Mouse (Mus musculus): ENCODE results near the gene Cdh6. TPM values are rescaled to one million over a fixed set of nuclear protein-coding genes. Genes with fewer than 3 reads are reported as not detected.

Cdh6 gene
- polyA plus RNA-seq, 1 experiment from 2014 or later, result 11.4 TPM

- no peak overlapping the region for H3K4me2 ChIP-seq (ENCODE audit: low read length)
- H3K9ac ChIP-seq (replicated peaks; ENCODE audit: low read length), result no peak overlapping the region
- DNase-seq, result no peak
- WGBS, result 21% methylated on average over 1 of the region's 1 CpGs
- H3K4me3 ChIP-seq (replicated peaks; ENCODE audit: low read depth, low read length), result no peak overlapping the region
- H3K9me3 ChIP-seq (ENCODE audit: control insufficient read depth, low read length), result no peaks in the 10 kb centered on the region
- no peak overlapping the region for H3K27ac ChIP-seq (replicated peaks; ENCODE audit: low read depth, low read length)
- no peaks in the 10 kb centered on the region for H3K4me1 ChIP-seq (ENCODE audit: control insufficient read depth, insufficient read depth, low read length)
- H3K27me3 ChIP-seq (ENCODE audit: control insufficient read depth, insufficient read depth, low read length), result no peaks in the 10 kb centered on the region
- no peak for ATAC-seq (ENCODE audit: low FRiP score, low TSS enrichment)
- no peaks in the 10 kb centered on the region for H3K36me3 ChIP-seq (ENCODE audit: control insufficient read depth, insufficient read depth, low read length)
Measured at GRCm38 (mm10) chr15:13196237-13196636, 22.8 kb upstream of the Cdh6 start.

GRCm38 (mm10) chr15:13194048-13194447, 20.6 kb upstream of the Cdh6 start:
- Histone ChIP-seq H3K9ac (replicated peaks; ENCODE audit: low read length) (no peak overlapping the region), H3K36me3 (ENCODE audit: control insufficient read depth, insufficient read depth, low read length) (no peaks in the 10 kb centered on the region), H3K9me3 (ENCODE audit: control insufficient read depth, low read length) (no peaks in the 10 kb centered on the region), H3K4me1 (ENCODE audit: control insufficient read depth, insufficient read depth, low read length) (no peaks in the 10 kb centered on the region), H3K27ac (replicated peaks; ENCODE audit: low read depth, low read length) (no peak overlapping the region), H3K4me2 (ENCODE audit: low read length) (no peak overlapping the region), H3K27me3 (ENCODE audit: control insufficient read depth, insufficient read depth, low read length) (no peaks in the 10 kb centered on the region), H3K4me3 (replicated peaks; ENCODE audit: low read depth, low read length) (no peak overlapping the region)
- 0 out of 2 replicates have a peak, but pooled peaks have one; percentile 17 for ATAC-seq (ENCODE audit: low FRiP score, low TSS enrichment)
- no peak for DNase-seq

- DNase-seq (no peak), ATAC-seq (ENCODE audit: low FRiP score, low TSS enrichment) (no peak)
- no peak overlapping the region for H3K4me3 ChIP-seq (replicated peaks; ENCODE audit: low read depth, low read length)
- no peaks in the 10 kb centered on the region for H3K9me3 ChIP-seq (ENCODE audit: control insufficient read depth, low read length)
- WGBS, result 76% methylated on average over 11 of the region's 11 CpGs
- H3K4me2 ChIP-seq (ENCODE audit: low read length), result no peak overlapping the region
- no peak overlapping the region for H3K27ac ChIP-seq (replicated peaks; ENCODE audit: low read depth, low read length)
- H3K27me3 ChIP-seq (ENCODE audit: control insufficient read depth, insufficient read depth, low read length), result no peaks in the 10 kb centered on the region
- H3K4me1 ChIP-seq (ENCODE audit: control insufficient read depth, insufficient read depth, low read length), result no peaks in the 10 kb centered on the region
- H3K36me3 ChIP-seq (ENCODE audit: control insufficient read depth, insufficient read depth, low read length), result no peaks in the 10 kb centered on the region
- no peak overlapping the region for H3K9ac ChIP-seq (replicated peaks; ENCODE audit: low read length)
Measured at GRCm38 (mm10) chr15:13193076-13193475, 19.6 kb upstream of the Cdh6 start.

GRCm38 (mm10) chr15:13183661-13184060, 10.2 kb upstream of the Cdh6 start:
- 84% methylated on average over 5 of the region's 5 CpGs for whole genome bisulfite sequencing
- Histone ChIP-seq H3K9ac (replicated peaks; ENCODE audit: low read length) (no peak overlapping the region), H3K27ac (replicated peaks; ENCODE audit: low read depth, low read length) (no peak overlapping the region), H3K36me3 (ENCODE audit: control insufficient read depth, insufficient read depth, low read length) (no peaks in the 10 kb centered on the region), H3K4me2 (ENCODE audit: low read length) (no peak overlapping the region), H3K9me3 (ENCODE audit: control insufficient read depth, low read length) (no peaks in the 10 kb centered on the region), H3K4me1 (ENCODE audit: control insufficient read depth, insufficient read depth, low read length) (0 out of 2 replicates have a peak, but pooled peaks cover 3% of the 10 kb centered on the region), H3K27me3 (ENCODE audit: control insufficient read depth, insufficient read depth, low read length) (no peaks in the 10 kb centered on the region), H3K4me3 (replicated peaks; ENCODE audit: low read depth, low read length) (no peak overlapping the region)
- no peak for DNase-seq
- ATAC-seq (ENCODE audit: low FRiP score, low TSS enrichment), result no peak

- H3K4me3 ChIP-seq (replicated peaks; ENCODE audit: low read depth, low read length), result no peak overlapping the region
- no peak overlapping the region for H3K9ac ChIP-seq (replicated peaks; ENCODE audit: low read length)
- H3K27me3 ChIP-seq (ENCODE audit: control insufficient read depth, insufficient read depth, low read length), result no peaks in the 10 kb centered on the region
- DNase-seq, result no peak
- ATAC-seq (ENCODE audit: low FRiP score, low TSS enrichment), result no peak
- H3K4me1 ChIP-seq (ENCODE audit: control insufficient read depth, insufficient read depth, low read length), result 0 out of 2 replicates have a peak, but pooled peaks cover 3% of the 10 kb centered on the region
- H3K36me3 ChIP-seq (ENCODE audit: control insufficient read depth, insufficient read depth, low read length), result no peaks in the 10 kb centered on the region
- no peak overlapping the region for H3K27ac ChIP-seq (replicated peaks; ENCODE audit: low read depth, low read length)
- H3K9me3 ChIP-seq (ENCODE audit: control insufficient read depth, low read length), result no peaks in the 10 kb centered on the region
- no peak overlapping the region for H3K4me2 ChIP-seq (ENCODE audit: low read length)
- 32% methylated on average over 8 of the region's 8 CpGs for WGBS
Measured at GRCm38 (mm10) chr15:13181430-13181829, 8.0 kb upstream of the Cdh6 start.

GRCm38 (mm10) chr15:13181014-13181413, 7.5 kb upstream of the Cdh6 start:
- no peak for ATAC-seq (ENCODE audit: low FRiP score, low TSS enrichment)
- 37% methylated on average over 4 of the region's 4 CpGs for WGBS

GRCm38 (mm10) chr15:13175978-13176377, 2.5 kb upstream of the Cdh6 start:
- H3K36me3 ChIP-seq (ENCODE audit: control insufficient read depth, insufficient read depth, low read length), result no peaks in the 10 kb centered on the region
- H3K9me3 ChIP-seq (ENCODE audit: control insufficient read depth, low read length), result no peaks in the 10 kb centered on the region
- H3K4me3 ChIP-seq (replicated peaks; ENCODE audit: low read depth, low read length), result no peak overlapping the region
- no peak overlapping the region for H3K4me2 ChIP-seq (ENCODE audit: low read length)
- no peak overlapping the region for H3K9ac ChIP-seq (replicated peaks; ENCODE audit: low read length)
- ATAC-seq (ENCODE audit: low FRiP score, low TSS enrichment) (no peak), DNase-seq (peak; percentile 47)
- H3K4me1 ChIP-seq (ENCODE audit: control insufficient read depth, insufficient read depth, low read length), result peaks cover 7% of the 10 kb centered on the region
- 29% methylated on average over 9 of the region's 9 CpGs for WGBS
- peaks cover 5% of the 10 kb centered on the region; the same call in 1 of the 2 replicates for H3K27me3 ChIP-seq (ENCODE audit: control insufficient read depth, insufficient read depth, low read length)
- H3K27ac ChIP-seq (replicated peaks; ENCODE audit: low read depth, low read length), result no peak overlapping the region

More at GRCm38 (mm10) chr15:13181014-13181413, 7.5 kb upstream of the Cdh6 start:
- Histone ChIP-seq H3K4me2 (ENCODE audit: low read length) (no peak overlapping the region), H3K9ac (replicated peaks; ENCODE audit: low read length) (no peak overlapping the region), H3K4me3 (replicated peaks; ENCODE audit: low read depth, low read length) (no peak overlapping the region), H3K4me1 (ENCODE audit: control insufficient read depth, insufficient read depth, low read length) (0 out of 2 replicates have a peak, but pooled peaks cover 3% of the 10 kb centered on the region), H3K9me3 (ENCODE audit: control insufficient read depth, low read length) (no peaks in the 10 kb centered on the region), H3K27me3 (ENCODE audit: control insufficient read depth, insufficient read depth, low read length) (no peaks in the 10 kb centered on the region), H3K36me3 (ENCODE audit: control insufficient read depth, insufficient read depth, low read length) (no peaks in the 10 kb centered on the region), H3K27ac (replicated peaks; ENCODE audit: low read depth, low read length) (no peak overlapping the region)
- DNase-seq, result peak; percentile 72

GRCm38 (mm10) chr15:13174618-13174980, 1.1 kb upstream of the Cdh6 start:
- Histone ChIP-seq H3K4me2 (ENCODE audit: low read length) (peak overlapping the region; percentile 80), H3K27me3 (ENCODE audit: control insufficient read depth, insufficient read depth, low read length) (peaks cover 5% of the 10 kb centered on the region; the same call in 1 of the 2 replicates), H3K9me3 (ENCODE audit: control insufficient read depth, low read length) (no peaks in the 10 kb centered on the region), H3K4me3 (replicated peaks; ENCODE audit: low read depth, low read length) (peak overlapping the region; percentile 63), H3K36me3 (ENCODE audit: control insufficient read depth, insufficient read depth, low read length) (no peaks in the 10 kb centered on the region), H3K9ac (replicated peaks; ENCODE audit: low read length) (no peak overlapping the region), H3K4me1 (ENCODE audit: control insufficient read depth, insufficient read depth, low read length) (peaks cover 7% of the 10 kb centered on the region), H3K27ac (replicated peaks; ENCODE audit: low read depth, low read length) (no peak overlapping the region)
- ATAC-seq (ENCODE audit: low FRiP score, low TSS enrichment) (no peak), DNase-seq (peak; percentile 41)
- WGBS, result 12% methylated on average over 6 of the region's 6 CpGs

GRCm38 (mm10) chr15:13173840-13174617, 554 bp upstream of the Cdh6 start:
- peak overlapping the region; percentile 63 for H3K4me3 ChIP-seq (replicated peaks; ENCODE audit: low read depth, low read length)
- DNase-seq, result peak; percentile 62
- no peaks in the 10 kb centered on the region for H3K9me3 ChIP-seq (ENCODE audit: control insufficient read depth, low read length)
- H3K4me1 ChIP-seq (ENCODE audit: control insufficient read depth, insufficient read depth, low read length), result peaks cover 7% of the 10 kb centered on the region
- peaks cover 5% of the 10 kb centered on the region; the same call in 1 of the 2 replicates for H3K27me3 ChIP-seq (ENCODE audit: control insufficient read depth, insufficient read depth, low read length)
- H3K9ac ChIP-seq (replicated peaks; ENCODE audit: low read length), result peak overlapping the region; percentile 60
- H3K36me3 ChIP-seq (ENCODE audit: control insufficient read depth, insufficient read depth, low read length), result no peaks in the 10 kb centered on the region
- WGBS, result under 1% methylated on average over 27 of the region's 27 CpGs
- peak overlapping the region; percentile 80 for H3K4me2 ChIP-seq (ENCODE audit: low read length)
- H3K27ac ChIP-seq (replicated peaks; ENCODE audit: low read depth, low read length), result peak overlapping the region; percentile 77
- ATAC-seq (ENCODE audit: low FRiP score, low TSS enrichment), result peak; percentile 18

Measured in midbrain, embryonic 14.5 days (tissue).